Mouse (Mus musculus) MEL (cell line): Measurements from ENCODE around the gene Crhr2.

Experiments used
- CTCF ChIP-seq, 3 experiments: IDR thresholded peaks in 2 of 3; conservative IDR thresholded peaks in 1 of 3; 2 replicates each; pipeline ENCODE4 v1.5.1; 2011 to 2012; ENCODE audit warnings: low read length in 3 of 3, low read depth in 2 of 3, mild to moderate bottlenecking in 2 of 3, improper control_type of control experiment in 1 of 3, inconsistent platforms in 1 of 3, mixed read lengths in 1 of 3, moderate library complexity in 1 of 3; ENCODE audit not compliant: control insufficient read depth in 1 of 3, insufficient read depth in 1 of 3, poor library complexity in 1 of 3, severe bottlenecking in 1 of 3
- ETS1 ChIP-seq: IDR thresholded peaks from 2 replicates; pipeline ENCODE4 v1.6.1; 2012; ENCODE audit warnings: low read depth, mild to moderate bottlenecking, inconsistent platforms, low read length, improper control_type of control experiment, moderate library complexity
- JUND ChIP-seq: IDR thresholded peaks from 2 replicates; pipeline ENCODE4 v1.6.1; 2011; ENCODE audit warnings: low read depth, mild to moderate bottlenecking, improper control_type of control experiment, low read length
- MXI1 ChIP-seq: IDR thresholded peaks from 2 replicates; pipeline ENCODE4 v1.6.1; 2011; ENCODE audit warnings: mild to moderate bottlenecking, low read depth, low read length, improper control_type of control experiment
- MYC ChIP-seq: IDR thresholded peaks from 2 replicates; pipeline ENCODE4 v1.6.1; 2011; ENCODE audit warnings: low read depth, mild to moderate bottlenecking, low read length, improper control_type of control experiment, moderate library complexity
- POLR2A ChIP-seq, 2 experiments: IDR thresholded peaks; 2 replicates each; pipeline ENCODE4 v1.6.1; 2011 to 2012; ENCODE audit warnings: low read length in 2 of 2, mild to moderate bottlenecking in 2 of 2, control low read depth in 1 of 2, improper control_type of control experiment in 1 of 2, low read depth in 1 of 2, moderate library complexity in 1 of 2; ENCODE audit not compliant: control insufficient read depth in 1 of 2, insufficient read depth in 1 of 2, poor library complexity in 1 of 2
- POLR2AphosphoS2 ChIP-seq: IDR thresholded peaks from 2 replicates; pipeline ENCODE4 v1.6.1; 2011; ENCODE audit warnings: low read length, improper control_type of control experiment
- TCF12 ChIP-seq: IDR thresholded peaks from 2 replicates; pipeline ENCODE4 v1.6.1; 2014; ENCODE audit warnings: low read depth, mild to moderate bottlenecking, inconsistent platforms, low read length, improper control_type of control experiment, moderate library complexity

- TF ChIP-seq POLR2A (IDR thresholded peaks at IDR 0.05; ENCODE audit: control insufficient read depth in 1 of 2, insufficient read depth in 1 of 2, low read depth in 1 of 2, low read length in 2 of 2, poor library complexity in 1 of 2): no peak
- TF ChIP-seq JUND: no peak
- TF ChIP-seq CTCF (IDR thresholded peaks at IDR 0.05 in 2 of 3, conservative IDR thresholded peaks at IDR 0.05 in 1 of 3; ENCODE audit: control insufficient read depth in 1 of 3, insufficient read depth in 1 of 3, low read depth in 2 of 3, low read length in 3 of 3, poor library complexity in 1 of 3, severe bottlenecking in 1 of 3): no peak
- TF ChIP-seq MYC: no peak
- no peak for TF ChIP-seq ETS1
- no peak for TF ChIP-seq POLR2AphosphoS2
- no peak for TF ChIP-seq TCF12
- no peak for TF ChIP-seq MXI1
Measured at GRCm38 (mm10) chr6:55076561-55077255, 56.1 kb downstream of the Crhr2 start.
